In the genomic region with DNA sequence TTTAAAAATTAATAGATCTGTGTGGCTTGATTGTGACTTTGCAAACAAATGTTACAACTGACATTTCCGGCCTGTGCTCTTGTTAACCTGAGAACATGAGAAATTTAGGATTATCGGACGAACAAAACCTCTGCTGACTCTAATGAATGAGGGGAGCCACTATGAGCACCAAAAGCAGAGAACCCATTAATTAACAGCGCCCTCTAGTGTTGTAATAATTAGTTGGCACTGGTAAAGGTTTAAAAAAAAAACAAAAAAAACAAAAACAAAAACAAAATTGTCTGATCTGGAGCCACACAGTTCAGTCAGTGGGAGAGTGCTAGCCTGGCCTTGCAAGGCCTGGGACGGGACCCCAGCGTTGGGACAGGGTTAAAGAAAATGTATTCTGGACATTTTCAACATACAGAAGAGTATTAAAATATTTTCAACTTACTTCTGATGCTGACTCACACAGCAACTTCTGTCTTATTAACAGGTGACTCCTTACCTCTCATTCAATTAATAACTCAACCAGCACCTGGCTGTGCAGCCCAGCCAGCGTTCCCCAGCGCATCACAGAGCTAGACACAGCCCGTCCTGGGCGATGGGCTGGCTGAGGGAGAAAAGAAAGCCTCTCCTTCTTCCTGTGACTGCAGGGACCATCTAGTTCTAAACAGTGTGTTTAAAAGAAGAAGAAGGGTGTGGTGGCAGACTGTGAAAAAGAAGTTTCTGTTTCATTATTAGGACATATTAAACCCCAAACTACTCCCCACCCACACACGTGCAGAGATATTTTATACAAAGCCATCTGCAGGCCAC, we compare ENCODE assay signal across 9 mouse cellular contexts. TPM values are rescaled to one million over a fixed set of nuclear protein-coding genes. Genes with fewer than 3 reads are reported as not detected.
A peak's percentile ranks its signal among the peaks of the same experiment; 100 is the strongest.
DNase-seq lines count a peak whose midpoint lies in the region; ATAC-seq and TF ChIP-seq lines count a peak whose summit lies in the region.
"Had no signal": no experiment of that assay in that cellular context is flagged by ENCODE, and none has a peak within 500 bp of the region (broad histone marks: within the 10 kb centered on the region; RNA-seq: fewer than 3 reads in every experiment).

No protein-coding gene starts in this region.

- no peak overlapping the region for H3K4me2 ChIP-seq in forebrain, postnatal 0 days (ENCODE audit: low read depth)
- no peak overlapping the region for H3K4me2 ChIP-seq in midbrain, postnatal 0 days (ENCODE audit: low read depth, low read length, poor library complexity, severe bottlenecking)
- no peak overlapping the region for H3K4me2 ChIP-seq in midbrain, embryonic 16.5 days (ENCODE audit: low read length)
- H3K4me2 ChIP-seq: hindbrain, embryonic 15.5 days had no signal

- no peaks in the 10 kb centered on the region for H3K36me3 ChIP-seq in forebrain, postnatal 0 days (ENCODE audit: insufficient read depth)
- no peaks in the 10 kb centered on the region for H3K36me3 ChIP-seq in forebrain, embryonic 10.5 days (replicated peaks)
- H3K36me3 ChIP-seq in midbrain, postnatal 0 days (ENCODE audit: insufficient read depth, low read length): no peaks in the 10 kb centered on the region
- H3K36me3 ChIP-seq in midbrain, embryonic 16.5 days (ENCODE audit: control insufficient read depth, insufficient read depth, low read length): no peaks in the 10 kb centered on the region
- H3K36me3 ChIP-seq in small intestine, adult 2 months (ENCODE audit: control insufficient read depth, insufficient read depth, low read length): no peaks in the 10 kb centered on the region
- H3K36me3 ChIP-seq: hindbrain, embryonic 15.5 days had no signal

- no peak for TF ChIP-seq POLR2A in small intestine, adult 2 months (IDR thresholded peaks at IDR 0.05; ENCODE audit: low read depth, low read length)

- no peaks in the 10 kb centered on the region for H3K4me1 ChIP-seq in forebrain, postnatal 0 days (ENCODE audit: insufficient read depth)
- peaks cover 4% of the 10 kb centered on the region; the same call in 1 of the 2 replicates for H3K4me1 ChIP-seq in forebrain, embryonic 10.5 days
- H3K4me1 ChIP-seq in midbrain, postnatal 0 days (ENCODE audit: insufficient read depth, low read length): no peaks in the 10 kb centered on the region
- peaks cover 10% of the 10 kb centered on the region; the same call in 1 of the 2 replicates for H3K4me1 ChIP-seq in midbrain, embryonic 16.5 days (ENCODE audit: control insufficient read depth, insufficient read depth, low read length)
- peaks cover 18% of the 10 kb centered on the region for H3K4me1 ChIP-seq in small intestine, adult 2 months (ENCODE audit: control insufficient read depth, insufficient read depth, insufficient read length, low read length)

- DNase-seq in forebrain, postnatal 0 days: peak; percentile 59
- no peak for DNase-seq in forebrain, embryonic 10.5 days (ENCODE audit: extremely low spot score, low spot score)
- peak; percentile 81 for DNase-seq in midbrain, postnatal 0 days (ENCODE audit: low spot score)
- peak; percentile 26 for DNase-seq in hindlimb bud, embryonic 11.5 days (ENCODE audit: extremely low spot score, low read depth, low spot score)
- no peak for DNase-seq in right cerebral cortex, postnatal 10 days (ENCODE audit: low spot score in 2 of 2)
- DNase-seq in ovary, postnatal 14 days (ENCODE audit: low spot score): no peak

- H3K4me3 ChIP-seq in forebrain, postnatal 0 days (ENCODE audit: low read depth, low read length): no peak overlapping the region
- no peak overlapping the region for H3K4me3 ChIP-seq in forebrain, embryonic 10.5 days
- H3K4me3 ChIP-seq in midbrain, postnatal 0 days (ENCODE audit: low read depth, low read length): no peak overlapping the region
- no peak overlapping the region for H3K4me3 ChIP-seq in midbrain, embryonic 16.5 days (ENCODE audit: low read depth, low read length)
- H3K4me3 ChIP-seq in small intestine, adult 2 months (ENCODE audit: low read depth, low read length): peak overlapping the region; percentile 14
- H3K4me3 ChIP-seq: hindbrain, embryonic 15.5 days had no signal

- TF ChIP-seq CTCF in forebrain, postnatal 0 days (IDR thresholded peaks at IDR 0.05; ENCODE audit: low read depth): peak; percentile 63
- TF ChIP-seq CTCF in midbrain, postnatal 0 days (IDR thresholded peaks at IDR 0.05): peak; percentile 73
- peak; percentile 49; the same call in 1 of the 2 replicates for TF ChIP-seq CTCF in small intestine, adult 2 months (IDR thresholded peaks at IDR 0.05; ENCODE audit: extremely low read depth, insufficient read length, insufficient replicate concordance, low read depth, low read length)

- H3K9ac ChIP-seq in forebrain, postnatal 0 days: no peak overlapping the region
- H3K9ac ChIP-seq in midbrain, postnatal 0 days (replicated peaks; ENCODE audit: low read length, poor library complexity, severe bottlenecking): no peak overlapping the region
- H3K9ac ChIP-seq in midbrain, embryonic 16.5 days (ENCODE audit: low read depth, low read length): no peak overlapping the region
- H3K9ac ChIP-seq: hindbrain, embryonic 15.5 days had no signal

- H3K27ac ChIP-seq in forebrain, postnatal 0 days (ENCODE audit: low read depth, low read length): no peak overlapping the region
- H3K27ac ChIP-seq in forebrain, embryonic 10.5 days: no peak overlapping the region
- no peak overlapping the region for H3K27ac ChIP-seq in midbrain, postnatal 0 days (ENCODE audit: low read depth, low read length)
- H3K27ac ChIP-seq in midbrain, embryonic 16.5 days (ENCODE audit: low read length): no peak overlapping the region
- peak overlapping the region; percentile 65; the same call in 1 of the 2 replicates for H3K27ac ChIP-seq in small intestine, adult 2 months (ENCODE audit: insufficient read depth, low read depth, low read length)
- H3K27ac ChIP-seq: hindbrain, embryonic 15.5 days had no signal

- no peak for ATAC-seq in forebrain, postnatal 0 days
- no peak for ATAC-seq in midbrain, postnatal 0 days (ENCODE audit: low FRiP score)
- ATAC-seq in midbrain, embryonic 16.5 days: no peak

- H3K9me3 ChIP-seq in forebrain, postnatal 0 days (ENCODE audit: low read length): no peaks in the 10 kb centered on the region
- H3K9me3 ChIP-seq in forebrain, embryonic 10.5 days: no peaks in the 10 kb centered on the region
- H3K9me3 ChIP-seq in midbrain, postnatal 0 days (ENCODE audit: low read length): no peaks in the 10 kb centered on the region
- no peaks in the 10 kb centered on the region for H3K9me3 ChIP-seq in midbrain, embryonic 16.5 days (replicated peaks; ENCODE audit: control insufficient read depth, low read length, poor library complexity, severe bottlenecking)
- H3K9me3 ChIP-seq: hindbrain, embryonic 15.5 days had no signal

- H3K27me3 ChIP-seq in forebrain, postnatal 0 days (ENCODE audit: insufficient read depth, low read length): no peaks in the 10 kb centered on the region
- no peaks in the 10 kb centered on the region for H3K27me3 ChIP-seq in forebrain, embryonic 10.5 days (ENCODE audit: poor library complexity, severe bottlenecking)
- no peaks in the 10 kb centered on the region for H3K27me3 ChIP-seq in midbrain, postnatal 0 days (ENCODE audit: insufficient read depth, low read length)
- no peaks in the 10 kb centered on the region for H3K27me3 ChIP-seq in midbrain, embryonic 16.5 days (ENCODE audit: control insufficient read depth, insufficient read depth, low read depth, low read length)
- H3K27me3 ChIP-seq in small intestine, adult 2 months (ENCODE audit: control insufficient read depth, insufficient read depth, low read length): no peaks in the 10 kb centered on the region
- H3K27me3 ChIP-seq: hindbrain, embryonic 15.5 days had no signal

- WGBS in forebrain, postnatal 0 days: 47% methylated on average over 11 of the region's 11 CpGs
- WGBS in forebrain, embryonic 10.5 days: 54% methylated on average over 11 of the region's 11 CpGs
- 51% methylated on average over 11 of the region's 11 CpGs for WGBS in midbrain, postnatal 0 days
- 48% methylated on average over 11 of the region's 11 CpGs for WGBS in midbrain, embryonic 16.5 days
- WGBS in small intestine, adult 2 months: 45% methylated on average over 11 of the region's 11 CpGs

RNA-seq across cellular contexts. Expression of gene Slc23a2, which starts 30.7 kb away (rescaled TPM):
- 49.2 and 57.2 TPM in 2 replicates for total RNA-seq in forebrain, postnatal 0 days (2014; rRNA removed)
- polyA plus RNA-seq in forebrain, postnatal 0 days (2015; fragmentation: Nextera tagmentation; extraction: Ambion mirVana): 29.0 and 36.2 TPM in 2 replicates
- polyA plus RNA-seq in forebrain, embryonic 10.5 days (2016; fragmentation: Nextera tagmentation; extraction: Ambion mirVana): 10.9 and 12.6 TPM in 2 replicates
- total RNA-seq in midbrain, postnatal 0 days (2014; rRNA removed): 64.5 and 71.3 TPM in 2 replicates
- 30.5 and 31.9 TPM in 2 replicates for polyA plus RNA-seq in midbrain, postnatal 0 days (2015; fragmentation: Nextera tagmentation; extraction: Ambion mirVana)
- 32.6 and 37.9 TPM in 2 replicates for polyA plus RNA-seq in midbrain, embryonic 16.5 days (2015; fragmentation: Nextera tagmentation; extraction: Ambion mirVana)
- 16.9 and 18.5 TPM in 2 replicates for polyA plus RNA-seq in small intestine, adult 2 months (2012; rRNA removed)

Comparison
In these comparisons a context has a peak if more than half of its experiments do, and no peak if none do; other contexts are left out.
1. DNase-seq: peak in forebrain, postnatal 0 days (single experiment), midbrain, postnatal 0 days (single experiment) and hindlimb bud, embryonic 11.5 days (single experiment); none in forebrain, embryonic 10.5 days (single experiment), right cerebral cortex, postnatal 10 days (0 of 2) and ovary, postnatal 14 days (single experiment).
2. Peak in every context shown above with its lines, with median percentiles within 50 percentile points of each other: CTCF ChIP-seq.